Mouse (Mus musculus): ENCODE results near the gene Sh2d1a.

DNA sequence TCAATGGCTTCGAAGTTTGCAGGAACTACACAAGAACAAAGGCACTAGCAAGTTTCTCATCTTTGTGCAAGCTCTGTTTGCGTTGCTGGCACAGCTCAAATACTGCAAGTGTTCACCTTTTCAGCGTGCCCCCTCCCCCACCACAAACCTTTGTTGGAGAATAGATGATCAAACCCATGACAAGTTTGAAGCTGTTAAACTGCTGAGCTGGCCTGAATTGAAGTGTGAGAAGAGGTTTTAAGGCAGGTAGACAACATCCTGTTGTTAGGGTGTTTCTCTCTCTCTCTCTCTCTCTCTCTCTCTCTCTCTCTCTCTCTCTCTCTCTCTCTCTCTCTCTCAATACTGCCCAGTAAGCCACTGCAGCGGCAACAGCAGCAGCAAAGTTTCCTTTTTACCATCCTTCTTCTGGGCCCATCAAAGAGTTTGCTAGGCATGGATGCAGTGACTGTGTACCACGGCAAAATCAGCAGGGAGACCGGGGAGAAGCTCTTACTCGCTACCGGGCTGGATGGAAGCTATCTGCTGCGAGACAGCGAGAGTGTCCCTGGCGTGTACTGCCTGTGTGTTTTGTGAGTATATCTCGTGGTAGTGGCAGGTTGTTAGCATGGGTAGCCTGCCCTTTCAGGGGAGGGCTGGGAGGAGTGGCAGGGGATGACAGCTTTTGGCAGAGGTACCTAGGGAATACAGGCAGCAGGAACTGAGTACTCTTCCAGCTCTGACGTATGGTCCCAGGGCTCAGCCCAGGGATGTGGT, at the start of gene Sh2d1a:
- TF ChIP-seq MAFK (IDR thresholded peaks at IDR 0.05; ENCODE audit: insufficient read depth, low read depth, low read length): no peak
- no peak for TF ChIP-seq CHD2 (IDR thresholded peaks at IDR 0.05; ENCODE audit: low read depth, low read length)
- no peak for TF ChIP-seq ZC3H11A (IDR thresholded peaks at IDR 0.05; ENCODE audit: borderline replicate concordance, low read depth, low read length)
- no peak for TF ChIP-seq HCFC1 (IDR thresholded peaks at IDR 0.05; ENCODE audit: borderline replicate concordance, insufficient read depth, low read length)
- TF ChIP-seq ZNF384 (IDR thresholded peaks at IDR 0.05; ENCODE audit: low read depth, low read length): no peak
